Mouse (Mus musculus) kidney, postnatal 14 days (tissue): ENCODE measurements around the gene Cacna2d2.
"Not testable (repeated sequence)": the region's sequence is repeated elsewhere in the genome, so short reads cannot be mapped to it uniquely, and the experiment has no call there.

Experiments
- DNase-seq: peaks from one replicate; pipeline ENCODE4 v3.0.0; 2022; ENCODE audit warnings: mixed read lengths

Cacna2d2 gene

GRCm38 (mm10) chr9:107556346-107556745 lies 156.9 kb downstream of the Cacna2d2 start:
- DNase-seq = no peak

GRCm38 (mm10) chr9:107563029-107563581 lies 163.7 kb downstream of the Cacna2d2 start, which contains the start of gene Tusc2:
Gene Tusc2 (plus strand): TSS chr9:107563255.
- peak; percentile 97 for DNase-seq

DNA sequence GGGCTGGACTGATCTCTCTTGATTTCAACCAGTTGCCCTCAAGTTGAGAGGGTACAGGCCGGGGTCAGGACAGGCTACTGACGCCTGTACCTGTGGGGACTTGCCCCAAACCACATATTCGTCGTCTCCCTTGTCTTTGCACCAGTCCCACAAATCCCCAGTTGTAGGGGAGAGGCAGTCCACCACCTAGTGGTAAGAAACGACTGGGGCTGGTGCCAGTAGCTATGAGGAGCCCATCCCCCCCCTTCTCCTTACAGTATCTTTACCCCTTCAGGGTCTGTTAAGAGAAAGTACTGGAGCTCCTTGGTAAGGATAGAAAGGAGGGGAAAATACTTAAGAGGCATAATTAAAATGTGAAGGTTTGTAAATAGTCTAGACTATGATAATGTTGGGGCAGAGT lies 166.1 kb downstream of the Cacna2d2 start:
- DNase-seq = not testable (repeated sequence)

DNA sequence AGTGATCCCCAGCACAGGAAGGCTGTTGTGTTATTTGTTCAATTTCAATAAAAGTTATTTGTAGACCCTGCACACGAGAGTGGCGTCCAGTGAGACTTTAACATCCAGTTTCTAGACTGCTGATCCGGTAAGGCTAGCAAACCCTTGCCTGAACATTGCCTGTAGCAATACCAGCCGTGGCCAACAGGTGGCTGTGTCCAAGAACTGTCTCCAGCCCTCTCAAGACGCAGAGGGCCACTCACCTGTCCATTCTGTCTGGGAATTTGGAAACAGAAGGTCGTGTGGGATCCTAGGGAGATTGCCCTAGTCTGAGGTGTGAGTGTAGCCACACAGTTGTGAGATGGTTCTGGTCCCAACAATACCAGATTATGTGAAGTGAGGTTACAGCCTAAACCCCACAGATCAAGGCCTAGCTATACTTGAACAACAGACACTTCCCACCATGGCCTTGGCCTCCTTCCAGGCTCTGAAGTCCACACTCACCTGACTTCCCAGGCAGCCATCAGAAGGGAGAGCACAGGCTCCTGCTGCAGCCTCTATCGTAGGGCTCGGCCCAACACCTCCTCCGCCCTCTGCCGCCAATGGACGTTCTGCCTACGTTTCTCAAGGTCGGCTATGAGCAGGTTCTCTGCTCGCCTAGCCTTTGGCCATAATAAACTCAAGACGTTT lies 166.8 kb downstream of the Cacna2d2 start:
- DNase-seq = peak; percentile 92

- DNase-seq = peak; percentile 76
Measured at GRCm38 (mm10) chr9:107566855-107567254, 167.4 kb downstream of the Cacna2d2 start.

- DNase-seq = peak; percentile 88
Measured at GRCm38 (mm10) chr9:107567702-107568319, 168.4 kb downstream of the Cacna2d2 start, which contains the start of gene Hyal2. Gene Hyal2 (plus strand): TSS chr9:107567945.

DNA sequence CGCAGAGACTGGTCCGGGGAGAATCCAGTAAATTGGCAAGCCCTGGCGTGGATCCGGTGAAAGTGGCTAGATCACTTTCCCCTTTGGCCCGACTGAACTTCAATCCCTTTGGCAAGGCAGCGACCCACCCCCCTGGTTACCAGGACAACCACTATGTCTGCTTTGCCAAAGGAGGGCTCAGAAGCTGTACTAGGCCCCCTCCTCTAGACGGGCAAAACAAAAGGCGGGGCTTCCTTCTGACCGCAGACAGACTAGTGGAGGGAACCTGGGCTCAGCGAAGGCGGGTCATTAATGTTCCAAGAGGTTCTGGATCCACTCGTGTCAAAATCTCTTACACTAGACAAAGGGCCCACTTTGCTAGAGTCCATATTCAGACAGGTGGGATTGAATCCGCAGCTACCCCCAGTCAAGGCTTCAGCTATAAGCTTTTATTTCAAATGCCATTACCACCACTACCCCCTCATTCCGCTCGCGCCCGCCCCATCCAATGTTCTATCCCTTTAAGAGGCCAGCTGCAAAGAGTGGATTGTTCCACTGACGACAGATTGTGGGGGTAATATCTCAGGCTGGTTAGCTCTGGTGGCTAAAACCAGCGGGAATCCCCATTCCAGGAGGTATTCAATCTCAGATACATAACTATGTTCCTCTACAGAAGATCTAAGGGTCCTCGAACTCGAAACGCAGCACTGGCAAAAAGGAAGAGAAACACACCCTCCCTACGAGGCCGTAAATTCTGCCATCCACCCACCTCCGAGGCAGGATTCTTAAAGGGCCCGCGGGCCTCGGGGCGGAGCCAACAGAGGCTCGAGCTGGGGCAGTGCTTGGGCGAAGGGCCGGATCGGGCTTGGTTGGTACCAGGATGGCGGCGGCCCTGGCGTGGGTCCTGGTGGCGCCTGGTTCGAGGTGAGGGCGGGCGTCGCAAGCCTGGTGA lies 169.2 kb downstream of the Cacna2d2 start:
- peak; percentile 92 for DNase-seq

GRCm38 (mm10) chr9:107569270-107569669 lies 169.9 kb downstream of the Cacna2d2 start:
- DNase-seq = no peak

- no peak for DNase-seq
Measured at GRCm38 (mm10) chr9:107570016-107570415, 170.6 kb downstream of the Cacna2d2 start.

GRCm38 (mm10) chr9:107570845-107571244 lies 171.4 kb downstream of the Cacna2d2 start:
- no peak for DNase-seq

GRCm38 (mm10) chr9:107571534-107572326 lies 172.3 kb downstream of the Cacna2d2 start:
- no peak for DNase-seq

- DNase-seq = no peak
Measured at GRCm38 (mm10) chr9:107572327-107572662, 172.9 kb downstream of the Cacna2d2 start.

GRCm38 (mm10) chr9:107573774-107574173 lies 174.4 kb downstream of the Cacna2d2 start:
- not testable (repeated sequence) for DNase-seq

DNA sequence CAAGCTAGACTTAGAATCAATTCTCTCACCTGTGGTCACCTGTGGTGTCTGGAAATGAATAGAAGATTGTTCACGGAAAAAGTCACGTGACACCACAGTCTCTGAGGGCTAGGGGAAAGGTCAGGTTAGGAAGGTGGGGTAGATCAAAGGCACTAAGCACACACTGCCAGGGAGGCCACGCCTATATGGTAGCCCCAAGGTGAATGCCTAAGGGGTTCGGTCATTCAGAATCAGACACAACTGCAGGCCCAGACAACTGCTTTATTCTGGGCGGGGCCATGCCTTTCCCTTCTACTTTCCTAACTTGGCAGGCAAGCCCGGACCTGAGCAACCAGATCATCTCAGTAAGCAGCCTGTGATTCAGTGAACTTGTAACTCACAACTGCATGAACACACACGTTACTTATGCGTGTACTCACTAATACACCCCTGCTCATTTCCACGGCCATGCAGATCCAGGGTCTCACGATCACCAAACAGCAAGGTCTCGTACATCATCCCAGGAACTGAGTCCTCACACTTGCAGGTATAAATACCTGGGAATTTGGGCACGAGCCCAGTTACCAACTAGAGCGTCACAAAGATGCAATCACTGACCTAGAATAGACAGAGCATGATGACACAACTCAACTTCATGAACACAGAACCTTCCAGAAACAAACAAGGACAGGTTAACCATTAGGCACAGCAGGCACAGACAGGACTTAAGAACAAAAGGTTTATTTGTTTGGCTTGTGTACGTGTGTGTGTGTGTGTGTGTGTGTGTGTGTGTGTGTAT lies 176.4 kb downstream of the Cacna2d2 start:
- DNase-seq = no peak

GRCm38 (mm10) chr9:107576357-107577107 lies 177.1 kb downstream of the Cacna2d2 start, which contains the start of gene Hyal1:
Gene Hyal1 (plus strand): TSS chr9:107576927.
- peak; percentile 90 for DNase-seq

- DNase-seq = no peak
Measured at GRCm38 (mm10) chr9:107577871-107578270, 178.5 kb downstream of the Cacna2d2 start.

GRCm38 (mm10) chr9:107578587-107578986 lies 179.2 kb downstream of the Cacna2d2 start, which contains the start of gene Naa80:
Gene Naa80 (plus strand): TSS chr9:107578887.
- no peak for DNase-seq
